Mouse (Mus musculus) retina, embryonic 14.5 days (tissue): ENCODE data around the gene Tmem229b.
"Not testable (repeated sequence)": the region's sequence is repeated elsewhere in the genome, so short reads cannot be mapped to it uniquely, and the experiment has no call there.

Source experiments
- DNase-seq: peaks from one replicate; pipeline ENCODE4 v3.0.0-alpha.2; 2015; ENCODE audit warnings: low spot score

The Tmem229b gene

GRCm38 (mm10) chr12:79007126-79007753 lies at the start of gene Tmem229b:
Gene Tmem229b, minus strand, starts transcription at chr12:79007627.
- peak; percentile 72 for DNase-seq

- DNase-seq = no peak
Observed at GRCm38 (mm10) chr12:79055276-79055675, 47.8 kb upstream of the Tmem229b start.

GRCm38 (mm10) chr12:79052073-79052472 lies 44.6 kb upstream of the Tmem229b start:
- no peak for DNase-seq

- no peak for DNase-seq
Observed at GRCm38 (mm10) chr12:79050545-79051212, 43.3 kb upstream of the Tmem229b start.

- DNase-seq = no peak
Observed at GRCm38 (mm10) chr12:79049807-79050206, 42.4 kb upstream of the Tmem229b start.

- DNase-seq = no peak
Observed at GRCm38 (mm10) chr12:79048898-79049297, 41.5 kb upstream of the Tmem229b start.

GRCm38 (mm10) chr12:79047203-79047602 lies 39.8 kb upstream of the Tmem229b start:
- no peak for DNase-seq

- DNase-seq = no peak
Observed at GRCm38 (mm10) chr12:79046171-79046570, 38.7 kb upstream of the Tmem229b start.

- no peak for DNase-seq
Observed at GRCm38 (mm10) chr12:79044668-79045067, 37.2 kb upstream of the Tmem229b start.

GRCm38 (mm10) chr12:79041436-79041835 lies 34.0 kb upstream of the Tmem229b start:
- no peak for DNase-seq

- no peak for DNase-seq
Observed at GRCm38 (mm10) chr12:79040201-79040827, 32.9 kb upstream of the Tmem229b start.

GRCm38 (mm10) chr12:79039708-79040107 lies 32.3 kb upstream of the Tmem229b start:
- no peak for DNase-seq

- no peak for DNase-seq
Observed at GRCm38 (mm10) chr12:79035349-79035748, 27.9 kb upstream of the Tmem229b start.

- DNase-seq = no peak
Observed at GRCm38 (mm10) chr12:79034331-79034730, 26.9 kb upstream of the Tmem229b start.

GRCm38 (mm10) chr12:79028911-79029861 lies 21.8 kb upstream of the Tmem229b start, which contains the start of gene Plekhh1:
Gene Plekhh1, plus strand, starts transcription at chr12:79029163.
- DNase-seq = peak; percentile 77

GRCm38 (mm10) chr12:79027526-79027925 lies 20.1 kb upstream of the Tmem229b start:
- DNase-seq = not testable (repeated sequence)

- DNase-seq = peak; percentile 84
Observed at GRCm38 (mm10) chr12:79022882-79023281, 15.5 kb upstream of the Tmem229b start.

- DNase-seq = no peak
Observed at GRCm38 (mm10) chr12:79021902-79022301, 14.5 kb upstream of the Tmem229b start.

GRCm38 (mm10) chr12:79017994-79018399 lies 10.6 kb upstream of the Tmem229b start:
- DNase-seq = no peak

- peak; percentile 16 for DNase-seq
Observed at GRCm38 (mm10) chr12:79016109-79016508, 8.7 kb upstream of the Tmem229b start.

GRCm38 (mm10) chr12:79010569-79010968 lies 3.1 kb upstream of the Tmem229b start:
- peak; percentile 12 for DNase-seq
